Mouse (Mus musculus) thymus, postnatal 10 days (tissue): ENCODE measurements around the gene Birc2.

Source experiments
- DNase-seq, 2 experiments: peaks; one replicate each; pipeline ENCODE4 v3.0.0; 2021; ENCODE audit warnings: low spot score in 2 of 2

The Birc2 gene

GRCm38 (mm10) chr9:7846667-7847199 is 9.9 kb upstream of the Birc2 start:
- no peak for DNase-seq

GRCm38 (mm10) chr9:7845216-7845895 is 8.5 kb upstream of the Birc2 start:
- no peak for DNase-seq

GRCm38 (mm10) chr9:7841221-7841620 is 4.4 kb upstream of the Birc2 start:
- no peak for DNase-seq

- no peak for DNase-seq
Observed at GRCm38 (mm10) chr9:7837806-7838440, 1.1 kb upstream of the Birc2 start.

- peak; percentile 39 to 47 for DNase-seq
Observed at GRCm38 (mm10) chr9:7836331-7836730, 533 bp downstream of the Birc2 start.

GRCm38 (mm10) chr9:7835302-7835701 is 1.6 kb downstream of the Birc2 start:
- DNase-seq, result no peak

- no peak for DNase-seq
Observed at GRCm38 (mm10) chr9:7833421-7833820, 3.4 kb downstream of the Birc2 start.

- DNase-seq, result no peak
Observed at GRCm38 (mm10) chr9:7829531-7830528, 7.0 kb downstream of the Birc2 start.

GRCm38 (mm10) chr9:7828706-7829105 is 8.2 kb downstream of the Birc2 start:
- DNase-seq, result no peak

GRCm38 (mm10) chr9:7824916-7825315 is 11.9 kb downstream of the Birc2 start:
- no peak for DNase-seq

- no peak for DNase-seq
Observed at GRCm38 (mm10) chr9:7822758-7823157, 14.1 kb downstream of the Birc2 start.

- DNase-seq, result no peak
Observed at GRCm38 (mm10) chr9:7805101-7805506, 31.8 kb downstream of the Birc2 start.

- DNase-seq, result peak in 1 of 2 experiments; percentile 1
Observed at GRCm38 (mm10) chr9:7798555-7798954, 38.3 kb downstream of the Birc2 start.

- DNase-seq, result no peak
Observed at GRCm38 (mm10) chr9:7797542-7797941, 39.3 kb downstream of the Birc2 start.

GRCm38 (mm10) chr9:7796129-7796864 is 40.6 kb downstream of the Birc2 start:
- no peak for DNase-seq

GRCm38 (mm10) chr9:7795581-7795980 is 41.3 kb downstream of the Birc2 start:
- DNase-seq, result no peak

GRCm38 (mm10) chr9:7793561-7793960 is 43.3 kb downstream of the Birc2 start:
- peak in 1 of 2 experiments; percentile 2 for DNase-seq

- DNase-seq, result peak in 1 of 2 experiments; percentile 3
Observed at GRCm38 (mm10) chr9:7790580-7791084, 46.2 kb downstream of the Birc2 start.

- DNase-seq, result peak in 1 of 2 experiments; percentile 1
Observed at GRCm38 (mm10) chr9:7789764-7790575, 46.9 kb downstream of the Birc2 start.

GRCm38 (mm10) chr9:7788411-7788810 is 48.5 kb downstream of the Birc2 start:
- peak in 1 of 2 experiments; percentile 2 for DNase-seq
